Mouse (Mus musculus) right cerebral cortex, postnatal 25 days (tissue): ENCODE data around the gene Kcna10.

Source experiments
- DNase-seq: peaks from one replicate; pipeline ENCODE4 v3.0.0; 2022

Gene Kcna10

GRCm38 (mm10) chr3:107182756-107183155 lies at the start of gene Kcna10:
Gene Kcna10, plus strand, starts transcription at chr3:107183056.
- DNase-seq: no peak

- DNase-seq: no peak
These were observed 48.4 kb upstream of the Kcna10 start for GRCm38 (mm10) chr3:107134457-107134856.

GRCm38 (mm10) chr3:107147126-107147525 lies 35.7 kb upstream of the Kcna10 start:
- no peak for DNase-seq

GRCm38 (mm10) chr3:107149006-107149405 lies 33.9 kb upstream of the Kcna10 start:
- no peak for DNase-seq

GRCm38 (mm10) chr3:107150469-107150868 lies 32.4 kb upstream of the Kcna10 start:
- DNase-seq: no peak

- no peak for DNase-seq
These were observed 31.9 kb upstream of the Kcna10 start for GRCm38 (mm10) chr3:107150872-107151540.

GRCm38 (mm10) chr3:107153772-107154655 lies 28.8 kb upstream of the Kcna10 start:
- DNase-seq: no peak

GRCm38 (mm10) chr3:107158856-107159255 lies 24.0 kb upstream of the Kcna10 start:
- DNase-seq: no peak

GRCm38 (mm10) chr3:107159418-107159817 lies 23.4 kb upstream of the Kcna10 start:
- DNase-seq: no peak

GRCm38 (mm10) chr3:107159859-107160324 lies 23.0 kb upstream of the Kcna10 start:
- DNase-seq: peak; percentile 33

- DNase-seq: no peak
These were observed 20.1 kb upstream of the Kcna10 start for GRCm38 (mm10) chr3:107162741-107163140.

- no peak for DNase-seq
These were observed 13.3 kb upstream of the Kcna10 start for GRCm38 (mm10) chr3:107169552-107169951.

GRCm38 (mm10) chr3:107171964-107172363 lies 10.9 kb upstream of the Kcna10 start:
- DNase-seq: no peak

- no peak for DNase-seq
These were observed 10.3 kb upstream of the Kcna10 start for GRCm38 (mm10) chr3:107172556-107172955.

GRCm38 (mm10) chr3:107175486-107175885 lies 7.4 kb upstream of the Kcna10 start:
- no peak for DNase-seq

- DNase-seq: no peak
These were observed 6.4 kb upstream of the Kcna10 start for GRCm38 (mm10) chr3:107176501-107176900.

GRCm38 (mm10) chr3:107180860-107181259 lies 2.0 kb upstream of the Kcna10 start:
- DNase-seq: no peak

- DNase-seq: no peak
These were observed 322 bp downstream of the Kcna10 start for GRCm38 (mm10) chr3:107183178-107183577.

- no peak for DNase-seq
These were observed 2.7 kb downstream of the Kcna10 start for GRCm38 (mm10) chr3:107185597-107185996.

- no peak for DNase-seq
These were observed 4.2 kb downstream of the Kcna10 start for GRCm38 (mm10) chr3:107187022-107187421.

GRCm38 (mm10) chr3:107188226-107188899 lies 5.5 kb downstream of the Kcna10 start:
- peak; percentile 57 for DNase-seq

GRCm38 (mm10) chr3:107201310-107202180 lies 18.7 kb downstream of the Kcna10 start:
- no peak for DNase-seq
